8 mouse cellular contexts compared by ENCODE assay signal in the genomic region with DNA sequence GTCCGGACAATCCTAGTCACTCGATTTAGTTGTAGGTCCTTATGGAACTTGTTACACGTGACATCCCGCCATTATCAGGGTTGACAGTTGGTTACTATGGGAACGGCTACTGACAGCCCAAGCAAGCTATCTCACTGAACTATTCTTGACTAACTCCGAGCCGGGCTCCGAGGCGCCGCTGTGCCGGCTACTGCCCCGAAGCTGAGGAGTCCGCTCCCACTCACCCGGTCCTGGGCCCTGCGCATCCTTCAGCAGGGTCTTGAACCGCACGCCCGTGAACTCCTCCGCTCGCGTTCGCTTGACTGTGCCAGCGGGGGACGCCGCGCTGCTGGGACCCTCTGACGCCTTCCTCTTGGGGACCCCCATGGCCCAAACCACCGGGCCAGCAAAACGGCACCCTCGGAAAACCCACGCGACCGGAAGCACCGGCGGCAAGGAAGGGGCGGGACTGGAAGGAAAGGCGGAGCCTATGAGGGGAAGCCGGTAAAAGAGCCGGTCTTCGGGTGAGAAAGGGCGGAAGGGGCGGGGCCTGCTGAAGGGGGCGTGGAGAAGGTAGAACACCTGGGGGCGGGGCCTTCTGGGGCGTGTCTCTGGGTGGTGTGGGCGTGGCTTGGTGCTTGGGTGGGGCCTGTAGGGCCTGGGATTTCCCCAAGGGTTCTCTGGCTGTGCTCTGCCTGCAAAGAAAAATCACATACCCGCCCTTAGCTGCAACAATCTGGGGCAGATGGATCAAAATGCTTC. TPM values are rescaled to one million over a fixed set of nuclear protein-coding genes. Genes with fewer than 3 reads are reported as not detected.
A peak's percentile ranks its signal among the peaks of the same experiment; 100 is the strongest.
DNase-seq lines count a peak whose midpoint lies in the region; ATAC-seq lines count a peak whose summit lies in the region.

A gene (minus strand): TSS at position 439 of the 741 bp plus-strand sequence.

- H3K4me1 ChIP-seq in hindbrain, embryonic 12.5 days = peaks cover 17% of the 10 kb centered on the region

- H3K9ac ChIP-seq in hindbrain, embryonic 12.5 days = peak within 1 kb of the TSS; percentile 49

- no peaks in the 10 kb centered on the region for H3K9me3 ChIP-seq in hindbrain, embryonic 12.5 days (replicated peaks)

- H3K27ac ChIP-seq in hindbrain, embryonic 12.5 days = peak within 1 kb of the TSS; percentile 70

- H3K4me3 ChIP-seq in hindbrain, embryonic 12.5 days = peak within 1 kb of the TSS; percentile 67

- peak within 1 kb of the TSS; percentile 72 for H3K4me2 ChIP-seq in hindbrain, embryonic 12.5 days (replicated peaks)

- DNase-seq in Muller cell, postnatal 12 days (ENCODE audit: inconsistent ontology term) = peak; percentile 99
- peak; percentile 97 for DNase-seq in cerebellum, adult 9-11 months
- DNase-seq in frontal cortex, adult 2 months (ENCODE audit: extremely low spot score in 1 of 2, low spot score in 1 of 2) = peak; percentile 97 to 99
- peak; percentile 97 to 98 for DNase-seq in layer of hippocampus, postnatal 14 days (ENCODE audit: low spot score in 2 of 2)
- peak; percentile 100 for DNase-seq in lung, postnatal 14 days
- peak; percentile 93 for DNase-seq in retina, adult 2 months (ENCODE audit: low read depth, low spot score)
- DNase-seq in thymus, postnatal 36 days = peak; percentile 97 to 100

- under 1% methylated on average over 44 of the region's 47 CpGs for WGBS in hindbrain, embryonic 12.5 days

- no peaks in the 10 kb centered on the region for H3K27me3 ChIP-seq in hindbrain, embryonic 12.5 days

- peaks cover 3% of the 10 kb centered on the region; the same call in 1 of the 2 replicates for H3K36me3 ChIP-seq in hindbrain, embryonic 12.5 days

- peak; percentile 95 for ATAC-seq in hindbrain, embryonic 12.5 days (ENCODE audit: low FRiP score)

RNA-seq across cellular contexts. Expression of the gene that starts here (rescaled TPM):
- polyA plus RNA-seq in frontal cortex, adult 2 months (2012; rRNA removed) = 5.6 and 6.8 TPM in 2 replicates
- 12.6 and 13.8 TPM in 2 replicates for polyA plus RNA-seq in hindbrain, embryonic 12.5 days (2016; fragmentation: Nextera tagmentation; extraction: Ambion mirVana)
- total RNA-seq in layer of hippocampus, postnatal 14 days (2021) = 10 to 100 TPM; 13.2 to 15.7 TPM

Comparison
In these comparisons a context has a peak if more than half of its experiments do, and no peak if none do; other contexts are left out.
1. Peak in every context shown above with its lines: DNase-seq, ATAC-seq, H3K4me3 ChIP-seq and H3K27ac ChIP-seq.